Mouse (Mus musculus): ENCODE data around the gene Eif3l.

Gene Eif3l

DNA sequence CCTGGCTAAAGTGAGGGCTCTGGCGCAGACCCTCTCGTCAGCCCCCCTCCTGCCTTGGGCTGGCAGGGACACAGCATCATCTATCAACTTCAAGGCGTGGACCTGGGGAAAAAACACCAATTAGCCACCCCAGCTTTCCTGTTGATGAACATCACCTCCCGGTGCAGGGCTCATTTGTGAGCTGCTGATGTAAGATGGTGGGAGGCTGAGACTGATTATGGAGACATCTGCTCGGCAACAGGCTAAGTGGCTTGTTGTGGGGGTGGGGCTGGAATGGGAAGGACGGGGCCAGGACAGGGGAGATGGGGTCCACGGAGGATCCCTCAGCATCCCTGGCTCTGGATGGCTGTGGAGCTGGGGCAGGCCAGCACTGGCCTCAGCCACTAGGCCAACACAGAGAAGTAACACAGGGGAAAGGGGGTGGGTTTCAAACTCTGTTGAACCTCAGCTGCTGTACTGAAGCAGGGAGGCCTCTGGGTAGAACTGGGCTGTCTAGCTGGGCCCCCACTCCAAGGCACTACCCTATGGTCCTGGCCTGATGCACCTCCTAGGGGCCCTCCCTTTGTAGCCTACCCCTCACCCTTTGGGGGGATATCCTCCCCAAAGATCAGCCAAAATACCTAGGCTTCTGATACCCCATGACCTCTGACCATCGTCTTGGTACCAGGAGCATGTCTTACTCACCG lies 24.7 kb upstream of the Eif3l start:
- DNase-seq (ENCODE audit: low spot score in 2 of 2) = no peak

GRCm38 (mm10) chr15:79050964-79051363 lies 24.0 kb upstream of the Eif3l start:
- DNase-seq (ENCODE audit: low spot score in 2 of 2) = no peak

- no peak for DNase-seq (ENCODE audit: low spot score in 2 of 2)
Observed at GRCm38 (mm10) chr15:79051461-79052360, 23.3 kb upstream of the Eif3l start.

GRCm38 (mm10) chr15:79052366-79052765 lies 22.6 kb upstream of the Eif3l start:
- DNase-seq (ENCODE audit: low spot score in 2 of 2) = no peak

DNA sequence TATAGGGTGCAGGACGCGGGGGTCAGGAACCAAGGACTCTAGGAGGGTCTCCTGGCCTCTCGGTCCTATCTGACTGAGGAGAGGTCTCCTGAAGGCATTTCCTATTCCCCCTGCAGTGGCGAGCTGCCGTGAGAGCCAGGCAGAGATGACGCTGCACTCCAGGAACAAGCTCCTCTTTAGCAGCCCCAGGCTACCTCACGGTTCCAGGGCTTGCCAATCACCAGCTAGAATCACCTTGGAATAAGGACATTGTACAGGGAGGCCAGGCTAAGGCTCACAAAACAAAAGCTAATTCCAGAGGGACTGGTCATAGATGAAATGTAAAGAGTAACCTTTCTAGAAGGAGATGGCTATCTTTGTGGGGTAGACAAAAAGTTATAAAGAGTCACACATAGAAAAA lies 18.4 kb upstream of the Eif3l start:
- DNase-seq (ENCODE audit: low spot score in 2 of 2) = no peak

- no peak for DNase-seq (ENCODE audit: low spot score in 2 of 2)
Observed at GRCm38 (mm10) chr15:79057850-79058249, 17.1 kb upstream of the Eif3l start.

DNA sequence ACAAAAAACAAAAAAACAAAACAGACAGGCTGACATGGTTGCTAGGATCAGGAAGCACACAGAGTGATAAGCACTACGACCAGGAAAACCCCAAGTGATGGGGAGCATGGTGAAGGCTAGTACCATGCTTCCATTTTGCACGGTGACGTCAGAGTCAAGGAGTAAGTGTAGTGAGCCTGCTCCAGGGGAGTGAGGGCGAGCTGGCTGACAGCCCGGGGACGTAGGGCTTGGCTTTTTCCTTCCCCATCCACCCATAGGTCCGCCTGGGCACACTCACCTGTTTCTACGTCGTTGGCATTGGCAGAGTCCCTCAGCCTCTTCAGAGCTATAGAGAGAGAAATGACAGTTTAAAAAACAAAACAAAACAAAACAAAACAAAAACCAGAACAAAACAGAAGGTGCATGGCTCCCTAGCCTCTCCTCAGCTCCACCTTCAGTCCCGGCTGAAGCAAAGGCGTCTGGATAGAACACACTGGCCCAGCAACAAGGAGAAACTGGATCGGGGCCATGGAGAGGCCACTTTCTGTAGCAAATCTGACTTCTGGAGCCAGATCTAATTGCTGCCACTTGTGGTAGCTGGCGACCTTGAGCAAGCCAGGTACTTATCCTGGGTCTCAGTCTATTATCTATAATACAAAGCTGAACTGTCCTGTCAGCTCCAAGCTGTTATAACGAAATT lies 14.0 kb upstream of the Eif3l start:
- no peak for DNase-seq (ENCODE audit: low spot score in 2 of 2)

GRCm38 (mm10) chr15:79062376-79063159 lies 12.4 kb upstream of the Eif3l start, which contains the start of gene Ankrd54:
TSS of gene Ankrd54 (minus strand) at chr15:79062893.
- peak; percentile 94 to 97 for DNase-seq (ENCODE audit: low spot score in 2 of 2)

DNA sequence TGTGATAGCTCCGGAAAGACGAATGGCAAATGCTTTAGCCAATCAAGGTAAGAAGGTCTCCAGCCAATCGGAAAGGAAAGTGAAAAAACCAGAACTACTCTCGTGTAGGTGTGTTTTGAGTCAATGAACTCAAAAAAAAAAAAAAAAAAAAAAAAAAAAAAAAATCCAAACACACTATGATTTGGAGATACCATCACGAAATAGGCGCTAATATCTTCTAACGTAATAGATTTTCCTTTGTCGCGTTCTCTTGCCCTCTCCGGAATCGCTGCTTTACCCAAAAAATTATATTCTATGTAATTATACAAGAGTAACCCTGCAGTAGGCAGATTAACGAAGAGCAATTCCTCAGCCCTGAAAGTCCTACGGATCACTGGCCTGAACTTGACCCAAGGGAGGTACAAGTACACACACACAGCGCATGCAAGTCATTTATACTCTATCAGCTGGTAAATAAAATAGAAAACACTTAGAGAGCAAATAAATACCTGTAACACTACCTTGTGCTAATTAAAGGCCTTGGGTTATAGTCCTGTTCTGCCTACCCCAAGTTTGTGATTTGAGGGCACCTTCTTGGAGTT lies 11.7 kb upstream of the Eif3l start:
- DNase-seq (ENCODE audit: low spot score in 2 of 2) = no peak

- DNase-seq (ENCODE audit: low spot score in 2 of 2) = no peak
Observed at GRCm38 (mm10) chr15:79065086-79065770, 9.8 kb upstream of the Eif3l start.

- DNase-seq (ENCODE audit: low spot score in 2 of 2) = no peak
Observed at GRCm38 (mm10) chr15:79066276-79066675, 8.7 kb upstream of the Eif3l start.

DNA sequence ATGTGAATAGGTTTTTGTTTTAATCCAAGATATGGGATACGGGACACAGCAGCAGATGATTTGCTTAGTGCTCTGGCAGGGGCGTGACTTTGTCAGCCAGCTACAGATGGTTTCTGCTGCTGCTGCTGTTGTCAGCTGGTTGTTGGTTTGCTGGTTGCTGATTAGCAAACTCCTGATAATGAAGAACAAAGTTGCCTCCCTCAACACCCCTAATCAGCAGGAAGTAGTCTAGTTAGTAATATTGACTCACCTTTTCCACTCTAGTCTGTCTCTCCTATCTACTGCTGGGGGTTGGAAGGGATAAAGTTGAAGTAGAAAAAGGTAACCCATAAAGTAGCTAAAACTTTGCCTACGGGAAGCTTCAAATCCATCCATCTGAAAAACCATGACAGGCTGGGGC lies 7.3 kb upstream of the Eif3l start:
- no peak for DNase-seq (ENCODE audit: low spot score in 2 of 2)

DNA sequence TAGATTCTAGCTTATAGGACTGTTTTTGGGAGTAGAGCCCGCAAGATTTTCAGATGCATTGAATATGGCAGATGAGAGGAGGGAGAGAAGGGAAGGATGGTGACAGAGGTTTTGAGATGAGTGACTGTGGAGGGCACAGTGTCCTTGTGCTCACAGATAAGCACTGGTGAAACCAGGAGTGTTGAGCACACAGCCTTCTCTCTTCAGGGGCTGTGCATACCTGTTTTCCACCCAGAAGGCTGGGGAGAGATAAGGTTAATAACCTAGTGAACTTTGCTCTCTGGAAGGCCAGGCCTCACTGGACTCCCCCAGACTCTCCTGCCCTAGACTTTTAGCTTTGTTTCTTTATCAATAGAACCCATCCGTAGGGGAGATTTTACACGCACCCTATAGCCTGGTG lies 6.6 kb upstream of the Eif3l start:
- DNase-seq (ENCODE audit: low spot score in 2 of 2) = no peak

- peak in 1 of 2 experiments; percentile 31 for DNase-seq (ENCODE audit: low spot score in 2 of 2)
Observed at GRCm38 (mm10) chr15:79071117-79072039, 3.6 kb upstream of the Eif3l start.

GRCm38 (mm10) chr15:79073752-79074151 lies 1.2 kb upstream of the Eif3l start:
- DNase-seq (ENCODE audit: low spot score in 2 of 2) = no peak

- DNase-seq (ENCODE audit: low spot score in 2 of 2) = no peak
Observed at GRCm38 (mm10) chr15:79074446-79074845, 533 bp upstream of the Eif3l start.

- no peak for DNase-seq (ENCODE audit: low spot score in 2 of 2)
Observed at GRCm38 (mm10) chr15:79075658-79076365, 833 bp downstream of the Eif3l start.

GRCm38 (mm10) chr15:79079567-79079966 lies 4.6 kb downstream of the Eif3l start:
- DNase-seq (ENCODE audit: low spot score in 2 of 2) = no peak

GRCm38 (mm10) chr15:79092284-79092683 lies 17.3 kb downstream of the Eif3l start:
- no peak for DNase-seq (ENCODE audit: low spot score in 2 of 2)
